Mouse (Mus musculus): ENCODE results near the gene Rftn1.

GRCm38 (mm10) chr17:50036751-50037385 lies 153.6 kb downstream of the Rftn1 start:
- no peak for TF ChIP-seq GATA1 (IDR thresholded peaks at IDR 0.05; ENCODE audit: borderline replicate concordance, low read length)
- no peak for TF ChIP-seq FLI1 (IDR thresholded peaks at IDR 0.05; ENCODE audit: low read length)

Data from megakaryocyte, embryonic 14.5 days (primary cell).